Mouse (Mus musculus): ENCODE data around the gene Olfr373. TPM values are rescaled to one million over a fixed set of nuclear protein-coding genes. Genes with fewer than 3 reads are reported as not detected.

The Olfr373 gene
- polyA plus RNA-seq, 1 experiment, result 0.15 TPM

GRCm38 (mm10) chr8:72151418-72152078, 68.6 kb downstream of the Olfr373 start:
- H3K4me1 ChIP-seq (ENCODE audit: control insufficient read depth, insufficient read depth, low read length), result peaks cover 4% of the 10 kb centered on the region
- no peak overlapping the region; the same call in 1 of the 2 replicates for H3K27ac ChIP-seq (ENCODE audit: insufficient read depth, low read length)
- no peak for TF ChIP-seq EP300 (IDR thresholded peaks at IDR 0.05; ENCODE audit: insufficient read depth, low read depth, low read length)
- no peak for TF ChIP-seq POLR2A (IDR thresholded peaks at IDR 0.05; ENCODE audit: insufficient read depth, low read length)
- no peak for TF ChIP-seq CTCF (IDR thresholded peaks at IDR 0.05; ENCODE audit: low read depth, low read length)
- H3K36me3 ChIP-seq (ENCODE audit: control insufficient read depth, insufficient read depth, low read length, poor library complexity, severe bottlenecking), result peaks cover 65% of the 10 kb centered on the region
- no peaks in the 10 kb centered on the region for H3K27me3 ChIP-seq (ENCODE audit: control insufficient read depth, insufficient read depth, low read length, poor library complexity, severe bottlenecking)
- no peak overlapping the region for H3K4me3 ChIP-seq (ENCODE audit: low read depth, low read length)
- H3K9me3 ChIP-seq (replicated peaks; ENCODE audit: control insufficient read depth, insufficient read depth, low read length, poor library complexity, severe bottlenecking), result no peaks in the 10 kb centered on the region
- H3K9ac ChIP-seq (ENCODE audit: low read depth, poor library complexity, severe bottlenecking), result no peak overlapping the region

Other genes starting within 250 kb of the Olfr373 start
- 2.5 and 2.7 TPM in 2 replicates for gene Zfp709, start 201.2 kb upstream of the Olfr373 start, polyA plus RNA-seq (2011; ENCODE audit: insufficient read depth, insufficient read length, low read depth, missing spikeins)
- 5.8 and 7.0 TPM in 2 replicates for gene Zfp882, start 174.6 kb upstream of the Olfr373 start, polyA plus RNA-seq (2011; ENCODE audit: insufficient read depth, insufficient read length, low read depth, missing spikeins)
- gene Zfp617, start 174.5 kb upstream of the Olfr373 start, polyA plus RNA-seq (2011; ENCODE audit: insufficient read depth, insufficient read length, low read depth, missing spikeins), result 20.4 and 21.9 TPM in 2 replicates
- gene Zfp961, start 132.1 kb upstream of the Olfr373 start, polyA plus RNA-seq (2011; ENCODE audit: insufficient read depth, insufficient read length, low read depth, missing spikeins), result 34.7 and 34.8 TPM in 2 replicates
- gene Cyp4f18, start 73.6 kb upstream of the Olfr373 start, polyA plus RNA-seq (2011; ENCODE audit: insufficient read depth, insufficient read length, low read depth, missing spikeins), result not detected in 2 replicates
- gene Olfr372, start 42.0 kb upstream of the Olfr373 start, polyA plus RNA-seq (2011; ENCODE audit: insufficient read depth, insufficient read length, low read depth, missing spikeins), result not detected in 2 replicates
- gene Olfr374, start 23.9 kb downstream of the Olfr373 start, polyA plus RNA-seq (2011; ENCODE audit: insufficient read depth, insufficient read length, low read depth, missing spikeins), result 0.37 and 0.53 TPM in 2 replicates
- gene Tpm4, start 51.8 kb downstream of the Olfr373 start, polyA plus RNA-seq (2011; ENCODE audit: insufficient read depth, insufficient read length, low read depth, missing spikeins), result 280 and 293 TPM in 2 replicates
- gene Rab8a, start 78.0 kb downstream of the Olfr373 start, polyA plus RNA-seq (2011; ENCODE audit: insufficient read depth, insufficient read length, low read depth, missing spikeins), result 108 and 115 TPM in 2 replicates
- 0.49 TPM in 1 of 2 replicates, not detected in the other for gene Hsh2d, start 106.5 kb downstream of the Olfr373 start, polyA plus RNA-seq (2011; ENCODE audit: insufficient read depth, insufficient read length, low read depth, missing spikeins)
- gene Cib3, start 129.7 kb downstream of the Olfr373 start, polyA plus RNA-seq (2011; ENCODE audit: insufficient read depth, insufficient read length, low read depth, missing spikeins), result not detected in 2 replicates
- gene Gm11034, start 130.5 kb downstream of the Olfr373 start, polyA plus RNA-seq (2011; ENCODE audit: insufficient read depth, insufficient read length, low read depth, missing spikeins), result not detected in 2 replicates
- gene Fam32a, start 136.6 kb downstream of the Olfr373 start, polyA plus RNA-seq (2011; ENCODE audit: insufficient read depth, insufficient read length, low read depth, missing spikeins), result 45.1 and 50.4 TPM in 2 replicates
- gene Ap1m1, start 156.8 kb downstream of the Olfr373 start, polyA plus RNA-seq (2011; ENCODE audit: insufficient read depth, insufficient read length, low read depth, missing spikeins), result 26.0 and 30.1 TPM in 2 replicates
- gene Gm10282, start 222.1 kb downstream of the Olfr373 start, polyA plus RNA-seq (2011; ENCODE audit: insufficient read depth, insufficient read length, low read depth, missing spikeins), result 2.3 and 4.5 TPM in 2 replicates
- gene Klf2, start 235.9 kb downstream of the Olfr373 start, polyA plus RNA-seq (2011; ENCODE audit: insufficient read depth, insufficient read length, low read depth, missing spikeins), result 44.7 and 47.0 TPM in 2 replicates

Data from ES-Bruce4 (cell line).